Mouse (Mus musculus): ENCODE results near the gene Zfp560. TPM values are rescaled to one million over a fixed set of nuclear protein-coding genes. Genes with fewer than 3 reads are reported as not detected.

Zfp560 gene
- polyA plus RNA-seq (2014; fragmentation: Nextera tagmentation; extraction: Ambion mirVana), result 26.0 and 27.0 TPM in 2 replicates

DNA sequence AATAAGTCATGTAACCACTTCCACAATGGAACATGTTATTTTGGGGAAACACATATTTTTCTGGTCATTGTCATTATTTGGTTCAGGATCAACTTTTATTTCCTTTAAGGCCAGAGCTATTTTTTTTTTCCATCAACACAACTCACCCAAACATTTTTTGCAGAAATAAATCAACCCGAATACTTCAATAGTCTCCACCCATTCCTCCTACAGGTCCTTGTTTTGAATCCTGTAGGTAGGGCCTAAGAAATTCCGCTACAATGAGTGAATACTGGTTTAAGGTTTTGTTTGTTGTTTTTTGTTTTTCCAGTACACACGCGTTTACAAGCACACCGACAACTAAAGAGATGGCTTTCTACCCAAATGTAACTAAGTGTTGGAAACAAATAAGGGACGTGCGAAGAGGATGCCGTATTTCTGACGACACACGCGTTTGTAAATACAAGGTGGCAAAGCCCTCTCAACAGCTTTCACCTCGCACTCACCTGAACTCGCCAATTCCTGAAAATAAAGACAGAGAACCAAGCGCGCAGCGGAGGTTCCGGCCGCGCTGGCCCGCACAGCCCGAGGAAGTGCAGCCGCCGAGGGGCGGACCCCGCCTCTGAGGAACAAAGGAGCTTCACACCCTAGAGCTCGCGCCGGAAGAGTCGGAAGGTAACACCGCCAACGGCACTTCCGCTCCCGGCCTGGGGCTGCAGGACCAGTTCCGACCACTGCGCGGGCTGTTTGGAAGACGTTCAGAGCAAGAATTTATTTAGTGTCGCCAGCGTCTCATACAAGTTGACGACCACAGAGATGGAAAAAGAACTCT lies at the start of gene Zfp560:
Gene Zfp560 (minus strand): TSS at position 646 of the 811 bp plus-strand sequence.
- peak within 1 kb of the TSS; percentile 54; the same call in 1 of the 2 replicates for H3K27ac ChIP-seq (ENCODE audit: low read depth, low read length)
- peak within 1 kb of the TSS; percentile 71 for H3K4me2 ChIP-seq
- H3K27me3 ChIP-seq (ENCODE audit: control insufficient read depth, insufficient read depth, low read length), result no peaks in the 10 kb centered on the region
- 3% methylated on average over 40 of the region's 40 CpGs for WGBS (ENCODE audit: insufficient replicate concordance)
- H3K4me3 ChIP-seq (ENCODE audit: low read depth, low read length), result peak within 1 kb of the TSS; percentile 76
- no peaks in the 10 kb centered on the region for H3K36me3 ChIP-seq (ENCODE audit: control insufficient read depth, insufficient read depth, low read length)
- ATAC-seq (replicated peaks; ENCODE audit: insufficient number of reproducible peaks, low FRiP score, low TSS enrichment), result peak; percentile 98
- H3K9me3 ChIP-seq (replicated peaks; ENCODE audit: control insufficient read depth, low read length), result no peaks in the 10 kb centered on the region
- peak within 1 kb of the TSS; percentile 80 for H3K9ac ChIP-seq (ENCODE audit: low read depth, low read length)
- no peaks in the 10 kb centered on the region for H3K4me1 ChIP-seq (ENCODE audit: control insufficient read depth, insufficient read depth, low read length)

DNA sequence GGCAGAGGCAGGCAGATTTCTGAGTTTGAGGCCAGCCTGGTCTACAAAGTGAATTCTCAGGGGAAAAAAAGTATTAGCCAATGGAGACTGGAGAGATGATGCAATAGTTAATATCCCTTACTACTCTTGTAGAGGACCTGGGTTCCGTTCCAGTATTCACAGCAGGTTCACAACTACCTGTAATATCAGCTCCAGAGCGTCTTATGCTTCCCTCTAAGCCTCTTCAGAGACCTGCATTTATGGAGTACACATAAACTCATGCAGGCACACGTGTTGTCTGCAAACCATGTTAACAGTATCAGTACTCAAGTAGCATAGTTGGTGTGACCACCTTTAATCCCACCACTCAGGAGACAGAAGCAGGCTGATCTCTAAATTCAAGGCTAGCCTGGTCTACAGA lies 45.0 kb upstream of the Zfp560 start:
- no peak overlapping the region for H3K27ac ChIP-seq (ENCODE audit: low read depth, low read length)
- ATAC-seq (replicated peaks; ENCODE audit: insufficient number of reproducible peaks, low FRiP score, low TSS enrichment), result no peak
- H3K9me3 ChIP-seq (replicated peaks; ENCODE audit: control insufficient read depth, low read length), result no peaks in the 10 kb centered on the region
- peaks cover 2% of the 10 kb centered on the region; the same call in 1 of the 2 replicates for H3K36me3 ChIP-seq (ENCODE audit: control insufficient read depth, insufficient read depth, low read length)
- H3K9ac ChIP-seq (ENCODE audit: low read depth, low read length), result no peak overlapping the region
- 78% methylated on average over 3 of the region's 3 CpGs for WGBS (ENCODE audit: insufficient replicate concordance)
- no peaks in the 10 kb centered on the region for H3K27me3 ChIP-seq (ENCODE audit: control insufficient read depth, insufficient read depth, low read length)
- no peak overlapping the region for H3K4me2 ChIP-seq
- H3K4me1 ChIP-seq (ENCODE audit: control insufficient read depth, insufficient read depth, low read length), result no peaks in the 10 kb centered on the region
- H3K4me3 ChIP-seq (ENCODE audit: low read depth, low read length), result no peak overlapping the region

DNA sequence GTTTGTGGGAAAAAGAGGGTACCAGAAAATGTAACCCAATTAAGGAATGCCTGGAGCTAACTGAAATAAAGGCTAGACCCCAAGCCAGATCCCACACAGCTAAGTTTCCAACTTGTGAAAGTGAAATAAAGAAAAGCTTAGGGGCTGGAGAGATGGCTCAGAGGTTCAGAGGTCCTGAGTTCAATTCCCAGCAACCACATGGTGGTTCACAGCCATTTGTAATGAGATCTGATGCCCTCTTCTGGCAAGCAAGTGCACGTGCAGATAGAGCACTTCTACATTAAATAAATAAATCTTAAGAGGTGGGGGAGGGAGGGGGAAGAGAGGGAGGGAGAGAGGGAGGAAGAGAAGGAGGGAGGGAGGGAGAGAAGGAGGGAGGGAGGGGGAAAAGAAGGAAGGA lies 26.5 kb upstream of the Zfp560 start:
- H3K4me1 ChIP-seq (ENCODE audit: control insufficient read depth, insufficient read depth, low read length), result no peaks in the 10 kb centered on the region
- H3K27me3 ChIP-seq (ENCODE audit: control insufficient read depth, insufficient read depth, low read length), result no peaks in the 10 kb centered on the region
- 25% methylated on average over 1 of the region's 1 CpGs for WGBS (ENCODE audit: insufficient replicate concordance)
- no peak for ATAC-seq (replicated peaks; ENCODE audit: insufficient number of reproducible peaks, low FRiP score, low TSS enrichment)
- no peak overlapping the region for H3K4me2 ChIP-seq
- H3K27ac ChIP-seq (ENCODE audit: low read depth, low read length), result no peak overlapping the region
- no peaks in the 10 kb centered on the region for H3K36me3 ChIP-seq (ENCODE audit: control insufficient read depth, insufficient read depth, low read length)
- H3K4me3 ChIP-seq (ENCODE audit: low read depth, low read length), result no peak overlapping the region
- no peaks in the 10 kb centered on the region for H3K9me3 ChIP-seq (replicated peaks; ENCODE audit: control insufficient read depth, low read length)
- H3K9ac ChIP-seq (ENCODE audit: low read depth, low read length), result no peak overlapping the region

DNA sequence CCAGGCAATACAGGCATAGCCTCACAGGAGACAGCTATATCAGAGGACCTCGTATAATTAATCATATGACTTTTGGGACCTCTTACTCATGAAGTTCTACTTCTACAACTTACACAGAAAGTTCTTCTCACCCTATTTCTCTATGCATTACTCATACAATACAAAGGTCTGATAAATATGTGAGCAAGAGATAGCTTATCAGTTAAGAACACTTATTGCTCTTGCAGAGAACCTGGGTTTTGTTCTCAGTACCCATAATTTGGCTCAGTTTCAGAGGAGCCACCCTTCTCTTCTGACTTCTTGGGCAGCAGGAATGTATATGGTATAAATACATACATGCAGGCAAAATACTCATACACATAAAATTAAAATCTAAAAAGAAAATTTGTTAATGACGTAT lies 24.3 kb upstream of the Zfp560 start:
- Histone ChIP-seq H3K9me3 (replicated peaks; ENCODE audit: control insufficient read depth, low read length) (no peaks in the 10 kb centered on the region), H3K27ac (ENCODE audit: low read depth, low read length) (no peak overlapping the region), H3K4me2 (no peak overlapping the region), H3K4me3 (ENCODE audit: low read depth, low read length) (no peak overlapping the region), H3K36me3 (ENCODE audit: control insufficient read depth, insufficient read depth, low read length) (no peaks in the 10 kb centered on the region), H3K27me3 (ENCODE audit: control insufficient read depth, insufficient read depth, low read length) (no peaks in the 10 kb centered on the region), H3K4me1 (ENCODE audit: control insufficient read depth, insufficient read depth, low read length) (no peaks in the 10 kb centered on the region), H3K9ac (ENCODE audit: low read depth, low read length) (no peak overlapping the region)
- no peak for ATAC-seq (replicated peaks; ENCODE audit: insufficient number of reproducible peaks, low FRiP score, low TSS enrichment)
- WGBS (ENCODE audit: insufficient replicate concordance), result 78% methylated on average over 2 of the region's 2 CpGs

DNA sequence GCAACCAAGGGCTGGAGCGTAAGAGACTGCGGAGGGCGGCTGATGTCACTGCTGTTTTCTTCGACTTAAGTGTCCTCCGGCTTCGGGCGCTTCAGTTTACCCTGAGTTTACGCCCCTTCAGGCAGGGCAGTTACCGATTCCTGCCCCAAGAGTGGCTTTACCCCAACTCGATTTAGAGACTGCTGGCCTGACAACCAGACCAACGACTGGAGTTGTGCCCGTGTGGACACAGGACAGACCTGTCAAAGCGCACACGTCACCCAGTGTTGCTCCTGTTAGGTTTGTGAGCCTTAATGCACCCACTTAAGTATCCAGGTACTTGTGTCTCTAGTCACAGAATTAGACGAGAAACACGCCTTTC lies 346 bp upstream of the Zfp560 start:
- H3K9me3 ChIP-seq (replicated peaks; ENCODE audit: control insufficient read depth, low read length), result no peaks in the 10 kb centered on the region
- H3K4me3 ChIP-seq (ENCODE audit: low read depth, low read length), result peak overlapping the region; percentile 76
- peak; percentile 56 for ATAC-seq (replicated peaks; ENCODE audit: insufficient number of reproducible peaks, low FRiP score, low TSS enrichment)
- H3K36me3 ChIP-seq (ENCODE audit: control insufficient read depth, insufficient read depth, low read length), result no peaks in the 10 kb centered on the region
- WGBS (ENCODE audit: insufficient replicate concordance), result 25% methylated on average over 16 of the region's 16 CpGs
- H3K27me3 ChIP-seq (ENCODE audit: control insufficient read depth, insufficient read depth, low read length), result no peaks in the 10 kb centered on the region
- peak overlapping the region; percentile 71 for H3K4me2 ChIP-seq
- H3K4me1 ChIP-seq (ENCODE audit: control insufficient read depth, insufficient read depth, low read length), result no peaks in the 10 kb centered on the region
- H3K9ac ChIP-seq (ENCODE audit: low read depth, low read length), result peak overlapping the region; percentile 80
- peak overlapping the region; percentile 54; the same call in 1 of the 2 replicates for H3K27ac ChIP-seq (ENCODE audit: low read depth, low read length)

DNA sequence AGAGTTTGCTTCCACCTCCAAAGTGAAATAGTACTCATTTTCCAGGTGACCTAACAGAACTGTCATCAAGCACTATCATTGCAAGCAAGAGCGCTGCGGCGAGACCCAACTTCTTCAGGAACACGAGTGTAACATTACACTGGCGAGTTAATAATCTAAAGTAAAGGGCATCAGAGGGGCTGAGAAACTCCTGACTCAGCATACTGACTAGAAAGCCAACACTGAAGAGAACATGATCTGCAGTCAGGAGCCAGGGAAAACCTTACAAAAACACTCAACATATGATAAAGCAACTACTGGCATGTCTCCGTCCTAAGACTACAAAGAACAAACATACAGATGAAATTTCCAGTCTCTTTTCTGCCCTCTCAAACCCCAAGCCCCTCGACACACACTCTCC lies 1.3 kb downstream of the Zfp560 start:
- WGBS (ENCODE audit: insufficient replicate concordance), result 84% methylated on average over 7 of the region's 7 CpGs
- no peak overlapping the region for H3K9ac ChIP-seq (ENCODE audit: low read depth, low read length)
- no peak for ATAC-seq (replicated peaks; ENCODE audit: insufficient number of reproducible peaks, low FRiP score, low TSS enrichment)
- no peaks in the 10 kb centered on the region for H3K27me3 ChIP-seq (ENCODE audit: control insufficient read depth, insufficient read depth, low read length)
- H3K4me2 ChIP-seq, result 0 out of 2 replicates have a peak overlapping the region, but pooled peaks have one; percentile 21
- H3K27ac ChIP-seq (ENCODE audit: low read depth, low read length), result no peak overlapping the region
- H3K36me3 ChIP-seq (ENCODE audit: control insufficient read depth, insufficient read depth, low read length), result no peaks in the 10 kb centered on the region
- no peaks in the 10 kb centered on the region for H3K4me1 ChIP-seq (ENCODE audit: control insufficient read depth, insufficient read depth, low read length)
- no peaks in the 10 kb centered on the region for H3K9me3 ChIP-seq (replicated peaks; ENCODE audit: control insufficient read depth, low read length)
- H3K4me3 ChIP-seq (ENCODE audit: low read depth, low read length), result no peak overlapping the region

DNA sequence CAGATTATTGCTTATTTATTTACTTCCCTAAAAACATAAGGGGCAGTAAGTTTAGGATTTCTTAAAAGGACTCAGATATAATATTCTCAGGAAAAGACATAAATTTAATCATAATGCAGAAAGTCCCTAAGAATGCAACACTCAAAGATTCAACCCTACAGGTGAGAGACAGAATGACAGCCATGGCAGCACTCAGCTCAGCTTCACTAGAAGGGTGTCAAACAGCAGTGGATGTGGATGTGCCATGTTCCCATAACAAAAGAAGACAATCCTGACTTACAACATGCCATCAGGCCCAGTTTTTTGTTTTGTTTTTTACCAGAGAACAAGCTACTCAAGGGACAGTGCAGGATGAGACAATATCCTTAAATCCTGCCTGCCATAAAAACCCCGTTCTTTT lies 10.3 kb downstream of the Zfp560 start:
- Histone ChIP-seq H3K27ac (ENCODE audit: low read depth, low read length) (no peak overlapping the region), H3K4me1 (ENCODE audit: control insufficient read depth, insufficient read depth, low read length) (no peaks in the 10 kb centered on the region), H3K9ac (ENCODE audit: low read depth, low read length) (no peak overlapping the region), H3K4me2 (no peak overlapping the region), H3K4me3 (ENCODE audit: low read depth, low read length) (no peak overlapping the region), H3K36me3 (ENCODE audit: control insufficient read depth, insufficient read depth, low read length) (no peaks in the 10 kb centered on the region), H3K27me3 (ENCODE audit: control insufficient read depth, insufficient read depth, low read length) (no peaks in the 10 kb centered on the region), H3K9me3 (replicated peaks; ENCODE audit: control insufficient read depth, low read length) (no peaks in the 10 kb centered on the region)
- WGBS (ENCODE audit: insufficient replicate concordance), result 90% methylated on average over 1 of the region's 1 CpGs
- ATAC-seq (replicated peaks; ENCODE audit: insufficient number of reproducible peaks, low FRiP score, low TSS enrichment), result no peak

DNA sequence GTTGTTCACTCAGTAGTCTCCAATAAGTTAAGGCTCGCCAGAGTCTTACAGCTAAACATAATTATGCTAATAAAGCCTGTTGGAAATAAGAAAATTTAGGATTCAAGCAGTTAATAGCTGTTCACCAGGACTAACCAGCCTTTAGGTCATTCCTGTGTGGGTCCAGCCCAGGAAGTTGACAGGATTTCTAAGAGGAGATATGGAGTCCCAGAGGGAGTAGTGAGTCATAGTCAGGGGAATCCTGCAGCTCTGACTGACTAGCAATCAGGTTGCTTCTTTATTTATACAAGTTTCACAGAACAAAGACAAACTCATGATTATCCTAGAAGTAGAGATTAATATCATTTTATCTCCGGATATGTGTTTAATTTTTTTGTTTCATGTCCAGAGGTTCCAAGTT lies 17.7 kb downstream of the Zfp560 start:
- Histone ChIP-seq H3K9ac (ENCODE audit: low read depth, low read length) (no peak overlapping the region), H3K27ac (ENCODE audit: low read depth, low read length) (no peak overlapping the region), H3K4me1 (ENCODE audit: control insufficient read depth, insufficient read depth, low read length) (no peaks in the 10 kb centered on the region), H3K36me3 (ENCODE audit: control insufficient read depth, insufficient read depth, low read length) (no peaks in the 10 kb centered on the region), H3K27me3 (ENCODE audit: control insufficient read depth, insufficient read depth, low read length) (no peaks in the 10 kb centered on the region), H3K4me3 (ENCODE audit: low read depth, low read length) (no peak overlapping the region), H3K9me3 (replicated peaks; ENCODE audit: control insufficient read depth, low read length) (peaks cover 2% of the 10 kb centered on the region; the same call in 1 of the 2 replicates), H3K4me2 (no peak overlapping the region)
- no peak for ATAC-seq (replicated peaks; ENCODE audit: insufficient number of reproducible peaks, low FRiP score, low TSS enrichment)
- 81% methylated on average over 2 of the region's 2 CpGs for WGBS (ENCODE audit: insufficient replicate concordance)

DNA sequence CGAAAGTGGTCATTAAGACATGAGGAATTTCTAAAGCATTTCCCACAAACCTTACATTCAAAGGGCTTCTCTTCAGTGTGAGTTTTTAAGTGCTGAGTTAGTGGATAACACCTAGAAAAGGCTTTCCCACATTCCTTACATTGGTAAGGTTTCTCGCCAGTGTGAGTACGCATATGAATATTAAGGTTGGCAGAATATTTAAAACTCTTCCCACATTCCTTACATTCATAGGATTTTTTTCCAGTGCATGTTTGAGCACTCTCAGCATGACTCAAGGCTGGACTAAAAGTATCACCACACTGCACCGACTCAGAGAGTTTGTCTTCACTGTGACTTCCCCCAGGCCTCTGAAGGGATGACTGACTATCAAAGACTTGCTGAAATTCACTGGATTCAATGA lies 36.5 kb downstream of the Zfp560 start:
- Histone ChIP-seq H3K9ac (ENCODE audit: low read depth, low read length) (no peak overlapping the region), H3K4me2 (no peak overlapping the region), H3K27ac (ENCODE audit: low read depth, low read length) (no peak overlapping the region), H3K4me3 (ENCODE audit: low read depth, low read length) (no peak overlapping the region), H3K27me3 (ENCODE audit: control insufficient read depth, insufficient read depth, low read length) (no peaks in the 10 kb centered on the region), H3K36me3 (ENCODE audit: control insufficient read depth, insufficient read depth, low read length) (peaks cover 21% of the 10 kb centered on the region), H3K4me1 (ENCODE audit: control insufficient read depth, insufficient read depth, low read length) (no peaks in the 10 kb centered on the region), H3K9me3 (replicated peaks; ENCODE audit: control insufficient read depth, low read length) (peaks cover 6% of the 10 kb centered on the region; the same call in 1 of the 2 replicates)
- WGBS (ENCODE audit: insufficient replicate concordance), result 84% methylated on average over 4 of the region's 4 CpGs
- ATAC-seq (replicated peaks; ENCODE audit: insufficient number of reproducible peaks, low FRiP score, low TSS enrichment), result no peak

All from heart, embryonic 11.5 days (tissue).